Mouse (Mus musculus) cerebellum, postnatal 4 days (tissue): ENCODE results near the gene Trnau1ap.
"Not testable (repeated sequence)": the region's sequence is repeated elsewhere in the genome, so short reads cannot be mapped to it uniquely, and the experiment has no call there.

Source experiments
- DNase-seq, 2 experiments: peaks; one replicate each; pipeline ENCODE4 v3.0.0; 2022; ENCODE audit warnings: low spot score in 2 of 2, mixed read lengths in 1 of 2

Gene Trnau1ap

GRCm38 (mm10) chr4:132344403-132345134 lies 15.2 kb upstream of the Trnau1ap start:
- no peak for DNase-seq

DNA sequence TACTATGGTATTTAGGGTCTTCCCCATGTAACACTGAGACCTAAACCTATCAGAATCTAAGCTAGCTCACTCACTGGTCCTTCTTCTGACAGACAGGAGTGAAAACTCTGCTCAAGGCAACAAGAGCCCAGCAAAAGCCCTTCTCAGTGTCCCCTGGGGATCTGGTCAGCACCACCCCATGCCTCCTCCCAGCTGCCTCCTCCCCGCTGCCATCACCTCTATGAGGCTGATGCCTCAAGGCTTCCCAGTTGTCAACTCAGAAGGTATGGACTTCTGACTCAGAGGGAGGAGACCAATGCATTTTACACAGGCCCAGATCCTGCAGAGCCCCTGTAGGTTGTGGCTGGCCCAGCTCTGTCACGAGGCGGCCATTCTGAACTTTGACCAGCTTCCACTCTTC lies 12.1 kb upstream of the Trnau1ap start:
- DNase-seq = no peak

DNA sequence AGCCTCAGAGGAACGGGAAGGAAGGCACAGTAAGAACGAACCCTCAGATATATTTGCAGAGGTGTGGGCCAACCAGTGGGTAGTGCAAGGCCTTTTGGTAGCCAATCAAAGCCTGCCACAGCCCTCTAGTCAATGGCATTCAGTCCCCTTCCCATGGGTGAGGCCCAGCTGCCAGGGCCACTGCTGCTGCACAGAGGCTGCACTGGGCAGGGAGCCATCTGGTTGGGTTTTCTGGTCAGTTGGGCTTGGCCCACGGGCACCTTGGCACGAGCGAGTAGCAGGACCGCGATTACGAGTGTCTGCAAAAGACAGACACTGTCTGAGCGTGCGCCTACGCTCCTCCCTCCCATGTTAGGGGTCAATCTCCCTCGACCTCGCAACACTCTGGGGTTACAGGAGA lies 9.6 kb upstream of the Trnau1ap start:
- DNase-seq = peak in 1 of 2 experiments; percentile 71

GRCm38 (mm10) chr4:132332880-132333279 lies 3.5 kb upstream of the Trnau1ap start:
- DNase-seq = no peak

DNA sequence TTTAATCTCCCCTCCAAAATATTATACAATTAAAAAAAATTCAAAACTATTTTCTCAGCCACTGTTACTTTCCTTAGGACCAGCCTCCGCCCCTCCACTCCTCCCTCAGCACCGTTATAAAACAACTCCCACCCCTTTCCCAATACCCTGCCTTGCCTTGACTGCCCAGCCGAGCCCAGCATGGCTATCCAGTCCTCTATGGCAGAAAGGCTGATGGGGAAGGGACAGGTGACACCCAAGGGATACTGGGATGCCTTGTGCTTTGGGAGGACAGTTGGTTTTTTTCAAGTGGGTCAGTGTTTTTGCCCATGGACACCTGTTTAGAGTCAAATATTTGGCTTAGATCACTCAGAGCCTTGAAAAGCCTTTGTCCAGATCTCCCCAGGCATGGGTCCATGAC lies 2.6 kb upstream of the Trnau1ap start:
- DNase-seq = no peak

- no peak for DNase-seq
Observed at GRCm38 (mm10) chr4:132329835-132330354, 557 bp upstream of the Trnau1ap start.

GRCm38 (mm10) chr4:132328391-132328982 lies 851 bp downstream of the Trnau1ap start:
- DNase-seq = no peak

- no peak for DNase-seq
Observed at GRCm38 (mm10) chr4:132326481-132326880, 2.9 kb downstream of the Trnau1ap start.

GRCm38 (mm10) chr4:132315711-132316110 lies 13.6 kb downstream of the Trnau1ap start:
- no peak for DNase-seq

DNA sequence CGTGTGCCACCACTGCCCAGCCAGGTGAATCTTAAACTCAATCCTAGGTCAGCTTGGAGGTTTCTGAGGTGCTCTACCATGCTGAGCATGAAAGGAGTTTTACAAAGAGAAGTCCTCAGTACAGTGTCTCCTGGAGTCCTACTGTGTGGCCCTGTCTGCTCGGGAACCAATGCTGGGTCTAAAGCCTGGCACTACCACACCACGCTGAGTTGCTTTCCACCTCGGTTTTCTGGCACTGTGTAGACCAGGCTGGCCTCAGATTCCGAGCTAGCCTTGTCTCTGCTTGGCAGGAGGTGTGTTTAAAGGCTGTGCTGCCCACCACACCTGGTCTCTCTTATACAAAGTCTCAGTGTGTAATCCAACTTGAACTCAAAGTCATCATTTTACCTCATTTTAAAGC lies 16.7 kb downstream of the Trnau1ap start:
- DNase-seq = no peak

DNA sequence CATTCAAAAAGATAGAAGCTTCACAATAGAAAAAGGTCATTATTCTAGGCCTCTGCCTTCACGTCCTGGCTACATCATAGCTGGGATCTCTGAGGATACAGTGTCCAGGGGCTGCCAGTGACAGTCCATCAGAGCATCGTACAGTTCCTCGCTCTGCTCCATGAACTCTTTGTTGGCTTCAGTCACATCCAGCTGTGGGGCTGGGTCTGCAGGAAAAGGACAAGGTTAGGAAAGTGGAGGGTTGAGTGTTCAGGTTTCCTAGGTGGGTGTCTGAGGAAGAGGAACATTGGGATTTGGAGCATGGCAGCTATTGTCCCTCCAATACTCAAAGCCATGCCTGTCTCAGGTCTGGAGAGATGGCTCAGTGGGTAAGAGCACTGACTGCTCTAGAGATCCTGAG lies 17.5 kb downstream of the Trnau1ap start:
- DNase-seq = no peak

DNA sequence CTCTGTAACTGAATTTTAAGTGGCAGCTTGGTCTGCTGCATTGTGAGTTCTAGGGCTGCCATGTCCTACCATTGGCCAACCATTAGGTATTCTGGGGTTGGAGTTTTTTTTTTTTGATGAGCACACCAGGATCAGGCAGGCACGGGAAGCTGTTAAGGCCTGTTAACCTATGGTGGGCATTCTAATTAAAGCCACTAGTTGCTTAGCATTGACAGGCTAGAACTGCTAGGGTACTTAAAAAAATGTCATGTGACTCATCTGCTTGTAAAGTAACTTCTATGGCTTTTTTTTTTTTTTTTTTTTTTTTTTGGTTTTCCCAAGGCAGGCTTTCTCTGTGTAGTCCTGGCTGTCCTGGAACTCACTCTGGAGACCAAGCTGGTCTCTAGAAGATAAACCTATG lies 18.1 kb downstream of the Trnau1ap start:
- DNase-seq = no peak

DNA sequence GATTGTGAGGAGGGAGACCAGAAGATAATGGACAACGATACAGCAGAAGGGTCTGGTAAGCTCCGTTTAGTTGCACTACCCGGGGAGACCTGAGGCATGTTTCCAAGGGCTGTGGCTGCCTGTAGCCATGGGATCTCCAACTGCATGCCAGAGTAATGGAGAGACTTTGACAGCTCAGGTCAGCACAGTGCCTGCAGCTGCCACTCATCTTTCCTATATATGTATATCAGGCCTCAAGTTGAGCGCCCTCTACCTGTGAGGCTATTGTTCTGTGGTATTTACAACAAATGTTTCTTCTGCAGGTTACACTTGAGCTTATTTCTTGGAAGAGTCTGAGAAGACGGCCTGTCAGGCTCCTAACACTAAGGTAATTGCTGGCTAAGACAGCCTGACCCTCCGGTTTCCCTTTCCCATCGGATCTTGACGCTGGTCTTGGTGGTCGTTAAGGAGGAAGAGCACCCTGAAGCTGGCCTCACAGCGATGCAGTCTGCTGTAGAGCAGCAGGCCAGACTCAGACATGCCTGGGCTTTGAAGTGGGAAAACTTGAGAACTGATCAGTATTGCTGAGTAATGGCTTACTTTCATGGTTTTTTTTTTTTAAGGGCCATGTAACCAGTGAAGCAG lies 19.4 kb downstream of the Trnau1ap start:
- peak in 1 of 2 experiments; percentile 28 for DNase-seq

- peak in 1 of 2 experiments; percentile 24 for DNase-seq
Observed at GRCm38 (mm10) chr4:132309140-132309848, 20.0 kb downstream of the Trnau1ap start.

GRCm38 (mm10) chr4:132308437-132309139 lies 20.8 kb downstream of the Trnau1ap start:
- DNase-seq = peak; percentile 69 to 83

- no peak for DNase-seq
Observed at GRCm38 (mm10) chr4:132306004-132306403, 23.3 kb downstream of the Trnau1ap start.

- no peak for DNase-seq
Observed at GRCm38 (mm10) chr4:132305276-132305675, 24.1 kb downstream of the Trnau1ap start.

DNA sequence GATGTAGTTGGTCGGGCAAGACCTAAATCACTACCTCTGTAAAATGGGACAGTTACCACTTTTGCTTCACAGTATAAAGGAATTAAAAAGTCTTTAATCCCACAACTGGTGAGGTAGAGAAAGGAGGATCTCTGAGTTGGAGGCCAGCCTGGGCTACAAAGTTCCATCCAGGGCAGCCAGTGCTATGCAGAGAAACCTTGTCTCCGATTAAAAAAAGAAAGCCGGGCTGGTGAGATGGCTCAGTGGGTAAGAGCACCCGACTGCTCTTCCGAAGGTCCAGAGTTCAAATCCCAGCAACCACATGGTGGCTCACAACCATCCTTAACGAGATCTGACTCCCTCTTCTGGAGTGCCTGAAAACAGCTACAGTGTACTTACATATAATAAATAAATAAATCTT lies 25.9 kb downstream of the Trnau1ap start:
- DNase-seq = not testable (repeated sequence)

DNA sequence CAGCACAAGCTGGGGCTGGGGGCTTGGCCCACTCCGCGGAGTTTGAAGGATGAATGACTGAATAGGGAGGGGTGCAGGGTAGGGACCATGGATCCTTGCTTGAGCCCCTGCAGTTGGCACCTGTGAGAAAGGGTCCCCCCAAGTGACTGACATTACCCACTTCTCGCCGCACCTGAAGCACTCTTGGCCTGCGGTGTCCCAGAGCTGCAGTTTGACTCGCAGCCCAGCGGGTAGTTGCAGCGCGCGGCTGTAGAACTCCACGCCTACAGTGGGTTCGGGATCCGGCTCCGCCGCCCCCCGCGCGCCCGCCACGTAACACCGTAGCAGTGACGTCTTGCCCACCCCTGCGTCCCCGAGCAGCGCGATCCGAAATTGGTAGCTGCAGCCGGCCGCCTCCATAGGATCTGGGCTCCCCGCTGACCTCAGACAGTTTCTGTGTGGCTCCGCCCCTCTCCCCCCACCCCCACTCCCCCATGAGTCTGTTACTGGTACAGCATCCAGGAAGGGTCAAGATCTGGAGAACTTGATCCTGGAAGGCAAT lies 26.3 kb downstream of the Trnau1ap start, which contains the start of gene Rab42:
Rab42 (minus strand) TSS at position 447 of the 541 bp plus-strand sequence.
- peak; percentile 38 to 49 for DNase-seq

DNA sequence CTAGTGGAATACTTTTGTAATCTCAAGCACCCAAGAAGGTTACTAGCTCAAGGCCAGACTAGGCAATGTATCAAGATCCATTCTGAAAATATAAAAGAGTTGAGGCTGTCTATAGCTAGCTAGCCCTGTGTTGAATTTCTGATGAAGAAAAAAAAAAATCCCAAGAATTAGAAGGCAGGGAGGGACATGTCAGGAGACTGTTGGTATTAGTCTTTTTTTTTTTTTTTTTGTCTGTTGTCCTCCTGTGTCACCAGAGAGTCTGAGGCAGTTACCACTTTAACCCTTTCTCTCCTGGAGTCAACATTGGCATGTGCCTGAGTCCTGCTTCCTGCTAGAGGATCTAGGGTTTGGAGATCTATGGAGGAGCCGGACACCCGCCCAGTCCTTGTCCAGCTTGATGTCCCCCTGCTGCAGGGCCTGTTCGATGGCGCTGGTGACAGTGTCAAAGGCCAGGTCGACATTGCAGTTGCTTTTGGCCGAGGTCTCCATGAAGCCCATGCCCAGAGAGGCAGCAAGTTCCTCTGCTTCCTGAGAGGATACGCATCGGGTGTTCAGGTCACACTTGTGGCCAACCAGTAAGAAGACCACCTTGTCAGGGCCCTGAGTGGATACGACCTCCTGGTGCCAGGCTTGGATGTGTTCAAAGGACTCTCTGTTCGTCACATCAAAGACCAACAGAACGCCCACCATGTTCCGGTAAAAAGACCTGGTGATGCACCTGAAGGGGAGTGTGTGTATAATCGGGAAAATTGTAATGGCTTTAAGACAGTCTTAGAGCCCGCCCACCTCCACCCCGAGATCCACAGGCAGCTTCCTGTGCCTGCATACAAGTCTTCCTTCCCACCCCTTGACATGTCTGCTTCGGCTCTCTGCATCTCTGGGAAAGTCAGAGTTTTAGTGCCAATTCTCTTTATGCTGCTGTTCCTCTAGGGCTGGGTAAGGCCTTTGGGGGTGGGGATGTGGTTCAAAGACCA lies 27.1 kb downstream of the Trnau1ap start:
- no peak for DNase-seq
